Mouse (Mus musculus) forebrain, embryonic 11.5 days (tissue): ENCODE measurements around the gene Pi4k2b. TPM values are rescaled to one million over a fixed set of nuclear protein-coding genes. Genes with fewer than 3 reads are reported as not detected.

ENCODE experiments used
- ATAC-seq: fragments of 200-750 bp; cut with Nextera tagmentation; replicated peaks from 2 replicates; pipeline ENCODE4 v1.8.0; 2017; ENCODE audit warnings: moderate TSS enrichment; ENCODE audit not compliant: low FRiP score
- DNase-seq: peaks from one replicate; pipeline ENCODE4 v3.0.0-alpha.2; 2017; ENCODE audit warnings: low spot score
- H3K27ac ChIP-seq: fragments of 300-500 bp; sonication (generic); 2 replicates; pipeline ENCODE4 v1.5.1; 2014; ENCODE audit warnings: low read depth, low read length
- H3K27me3 ChIP-seq: fragments of 300-500 bp; sonication (generic); 2 replicates; pipeline ENCODE4 v1.6.1; 2014; ENCODE audit warnings: mild to moderate bottlenecking, low read length, mixed read lengths; ENCODE audit not compliant: control insufficient read depth, insufficient read depth
- H3K36me3 ChIP-seq: fragments of 300-500 bp; sonication (generic); 2 replicates; pipeline ENCODE4 v1.6.1; 2014; ENCODE audit warnings: mild to moderate bottlenecking, low read length, moderate library complexity, mixed read lengths; ENCODE audit not compliant: control insufficient read depth, insufficient read depth
- H3K4me1 ChIP-seq: fragments of 300-500 bp; sonication (generic); replicated peaks from 2 replicates; pipeline ENCODE4 v1.6.1; 2014; ENCODE audit warnings: low read length, mixed read lengths; ENCODE audit not compliant: control insufficient read depth, insufficient read depth
- H3K4me2 ChIP-seq: fragments of 300-500 bp; sonication (generic); 2 replicates; pipeline ENCODE4 v1.6.1; 2014; ENCODE audit warnings: low read depth, mild to moderate bottlenecking, low read length, moderate library complexity, mixed read lengths; ENCODE audit not compliant: severe bottlenecking
- H3K4me3 ChIP-seq: fragments of 300-500 bp; sonication (generic); 2 replicates; pipeline ENCODE4 v1.5.1; 2014; ENCODE audit warnings: low read depth, low read length
- H3K9ac ChIP-seq: fragments of 300-500 bp; sonication (generic); 2 replicates; pipeline ENCODE4 v1.6.1; 2014; ENCODE audit warnings: low read length
- H3K9me3 ChIP-seq: fragments of 300-500 bp; sonication (generic); 2 replicates; pipeline ENCODE4 v1.6.1; 2016; ENCODE audit warnings: low read length, mixed read lengths; ENCODE audit not compliant: control insufficient read depth
- WGBS: fragments of 180-500 bp; shearing (Covaris S2); extraction: QIAGEN DNeasy Blood & Tissue Kit; methylation state at CpG from one replicate; pipeline ENCODE4 v1.1.7; 2014; 5-methylcytosine and 5-hydroxymethylcytosine counted together
- polyA plus RNA-seq: library from polyadenylated mRNA; unstranded; fragments of >200 nt; fragmentation: Nextera tagmentation; extraction: Ambion mirVana; gene quantifications from 2 replicates; pipeline ENCODE4 v1.2.1, GENCODE M21; 2014

The Pi4k2b gene
- polyA plus RNA-seq, 1 experiment from 2014 or later: 18.9 TPM

GRCm38 (mm10) chr5:52732811-52733210 is 8.6 kb upstream of the Pi4k2b start:
- DNase-seq (no peak), ATAC-seq (no peak)
- no peak overlapping the region for H3K4me2 ChIP-seq
- no peaks in the 10 kb centered on the region for H3K27me3 ChIP-seq
- H3K36me3 ChIP-seq: no peaks in the 10 kb centered on the region
- no peak overlapping the region for H3K4me3 ChIP-seq
- no peaks in the 10 kb centered on the region for H3K4me1 ChIP-seq
- 87% methylated on average over 4 of the region's 4 CpGs for WGBS
- no peaks in the 10 kb centered on the region for H3K9me3 ChIP-seq
- no peak overlapping the region for H3K27ac ChIP-seq
- H3K9ac ChIP-seq: no peak overlapping the region

GRCm38 (mm10) chr5:52736046-52736445 is 5.3 kb upstream of the Pi4k2b start:
- DNase-seq (no peak), ATAC-seq (no peak)
- Histone ChIP-seq H3K36me3 (no peaks in the 10 kb centered on the region), H3K4me2 (no peak overlapping the region), H3K4me1 (no peaks in the 10 kb centered on the region), H3K4me3 (no peak overlapping the region), H3K27me3 (no peaks in the 10 kb centered on the region), H3K27ac (no peak overlapping the region), H3K9me3 (no peaks in the 10 kb centered on the region), H3K9ac (no peak overlapping the region)
- WGBS: 74% methylated on average over 3 of the region's 3 CpGs

- DNase-seq (peak; percentile 67), ATAC-seq (peak; percentile 26; the same call in 1 of the 2 replicates)
- 5% methylated on average over 17 of the region's 17 CpGs for WGBS
- Histone ChIP-seq H3K9me3 (no peaks in the 10 kb centered on the region), H3K36me3 (no peaks in the 10 kb centered on the region), H3K4me2 (peak overlapping the region; percentile 83), H3K27me3 (no peaks in the 10 kb centered on the region), H3K9ac (peak overlapping the region; percentile 71), H3K27ac (no peak overlapping the region; the same call in 1 of the 2 replicates), H3K4me3 (peak overlapping the region; percentile 80), H3K4me1 (no peaks in the 10 kb centered on the region)
These were observed 889 bp downstream of the Pi4k2b start for GRCm38 (mm10) chr5:52742112-52742813.

DNA sequence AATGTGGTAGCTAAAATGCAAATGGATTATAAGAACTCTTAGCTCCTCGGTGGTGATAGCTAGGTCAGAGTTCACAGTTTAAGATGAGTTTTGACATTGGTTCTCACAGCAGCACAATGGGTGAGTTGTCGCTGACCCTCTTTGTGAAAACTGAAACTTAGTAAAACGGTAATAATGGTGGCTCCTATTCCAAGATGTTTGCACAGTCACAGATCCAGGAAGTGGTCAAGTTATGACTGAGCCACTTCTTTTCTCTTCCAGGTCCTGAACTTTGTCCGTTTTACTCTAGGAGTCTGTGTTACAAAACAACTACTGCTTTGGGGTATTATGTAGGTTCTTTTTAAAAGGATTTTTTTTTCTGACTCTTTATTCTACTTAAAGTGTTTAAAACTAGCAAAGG is 1.9 kb downstream of the Pi4k2b start:
- H3K27ac ChIP-seq: no peak overlapping the region
- ATAC-seq (no peak), DNase-seq (no peak)
- H3K4me1 ChIP-seq: no peaks in the 10 kb centered on the region
- no peaks in the 10 kb centered on the region for H3K27me3 ChIP-seq
- no peak overlapping the region for H3K9ac ChIP-seq
- H3K4me3 ChIP-seq: no peak overlapping the region
- 71% methylated on average over 4 of the region's 4 CpGs for WGBS
- H3K9me3 ChIP-seq: no peaks in the 10 kb centered on the region
- H3K4me2 ChIP-seq: no peak overlapping the region; the same call in 1 of the 2 replicates
- H3K36me3 ChIP-seq: no peaks in the 10 kb centered on the region

- H3K36me3 ChIP-seq: no peaks in the 10 kb centered on the region
- H3K4me3 ChIP-seq: no peak overlapping the region
- H3K4me1 ChIP-seq: no peaks in the 10 kb centered on the region
- no peak overlapping the region for H3K27ac ChIP-seq
- no peak overlapping the region for H3K9ac ChIP-seq
- ATAC-seq (no peak), DNase-seq (no peak)
- no peaks in the 10 kb centered on the region for H3K27me3 ChIP-seq
- no peak overlapping the region for H3K4me2 ChIP-seq
- H3K9me3 ChIP-seq: no peaks in the 10 kb centered on the region
These were observed 5.5 kb downstream of the Pi4k2b start for GRCm38 (mm10) chr5:52746920-52747319.

DNA sequence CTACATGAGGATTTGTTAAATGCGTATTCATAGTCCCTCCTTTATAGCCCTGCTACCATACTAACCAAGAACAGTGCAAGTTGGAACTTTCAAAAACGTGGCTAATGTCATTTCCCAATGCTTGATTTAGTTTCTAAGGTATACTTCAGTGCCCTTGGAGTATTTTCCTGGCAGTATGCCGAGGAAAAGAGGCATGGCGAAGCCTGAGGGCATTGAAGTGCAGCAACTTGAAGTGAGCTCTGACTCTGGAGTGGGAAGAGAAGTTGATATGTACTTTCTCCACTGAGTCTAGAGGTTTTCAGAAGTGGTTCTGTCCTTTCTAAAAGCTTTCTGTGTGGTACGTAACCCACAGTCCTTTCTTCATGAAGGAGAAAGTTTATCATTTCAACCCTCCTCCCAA is 7.4 kb downstream of the Pi4k2b start:
- Histone ChIP-seq H3K4me3 (no peak overlapping the region), H3K4me1 (no peaks in the 10 kb centered on the region), H3K27ac (no peak overlapping the region), H3K36me3 (no peaks in the 10 kb centered on the region), H3K9me3 (no peaks in the 10 kb centered on the region), H3K9ac (no peak overlapping the region), H3K27me3 (no peaks in the 10 kb centered on the region), H3K4me2 (no peak overlapping the region)
- DNase-seq (no peak), ATAC-seq (no peak)
- 81% methylated on average over 5 of the region's 5 CpGs for WGBS

GRCm38 (mm10) chr5:52753146-52753545 is 11.8 kb downstream of the Pi4k2b start:
- Histone ChIP-seq H3K27ac (no peak overlapping the region), H3K9me3 (no peaks in the 10 kb centered on the region), H3K4me2 (no peak overlapping the region), H3K9ac (no peak overlapping the region), H3K36me3 (no peaks in the 10 kb centered on the region), H3K4me1 (no peaks in the 10 kb centered on the region), H3K27me3 (no peaks in the 10 kb centered on the region), H3K4me3 (no peak overlapping the region)
- 85% methylated on average over 9 of the region's 9 CpGs for WGBS
- DNase-seq (no peak), ATAC-seq (no peak)

DNA sequence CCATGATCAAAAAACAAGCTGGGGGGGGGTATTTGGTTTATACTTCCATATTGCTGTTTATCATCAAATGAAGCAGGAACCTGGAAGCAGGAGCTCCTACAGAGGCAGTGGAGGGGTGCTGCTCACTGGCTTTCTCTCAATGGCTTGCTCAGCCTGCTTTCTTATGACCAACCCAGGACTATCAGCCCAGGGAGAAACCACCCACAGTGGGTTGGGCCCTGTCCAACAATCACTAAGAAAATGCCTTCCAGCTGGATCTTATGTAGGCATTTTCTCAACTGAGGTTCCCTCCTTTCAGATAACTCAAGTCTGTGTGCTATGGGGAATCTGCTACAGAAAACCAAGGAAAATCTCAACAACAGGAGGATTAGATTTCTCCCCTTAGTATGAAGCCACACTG is 12.8 kb downstream of the Pi4k2b start:
- Histone ChIP-seq H3K9me3 (no peaks in the 10 kb centered on the region), H3K4me2 (no peak overlapping the region), H3K9ac (no peak overlapping the region), H3K4me1 (no peaks in the 10 kb centered on the region), H3K4me3 (no peak overlapping the region), H3K27me3 (no peaks in the 10 kb centered on the region), H3K27ac (no peak overlapping the region), H3K36me3 (no peaks in the 10 kb centered on the region)
- DNase-seq: no peak
- ATAC-seq: no peak

- H3K4me1 ChIP-seq: no peaks in the 10 kb centered on the region
- H3K9ac ChIP-seq: no peak overlapping the region
- no peaks in the 10 kb centered on the region for H3K27me3 ChIP-seq
- no peak for ATAC-seq
- H3K27ac ChIP-seq: no peak overlapping the region
- H3K4me2 ChIP-seq: no peak overlapping the region
- no peaks in the 10 kb centered on the region for H3K36me3 ChIP-seq
- 89% methylated on average over 3 of the region's 3 CpGs for WGBS
- H3K9me3 ChIP-seq: no peaks in the 10 kb centered on the region
- DNase-seq: no peak
- no peak overlapping the region for H3K4me3 ChIP-seq
These were observed 14.0 kb downstream of the Pi4k2b start for GRCm38 (mm10) chr5:52755337-52755736.
